Mouse (Mus musculus) ES-Bruce4 (cell line): ENCODE measurements around the gene Nfil3.

Experiments
- CTCF ChIP-seq: IDR thresholded peaks from one replicate; pipeline ENCODE4 v1.8.1; 2011; ENCODE audit warnings: low read depth, low read length
- EP300 ChIP-seq: IDR thresholded peaks from 2 replicates; pipeline ENCODE4 v1.6.1; 2011; ENCODE audit warnings: low read depth, low read length; ENCODE audit not compliant: insufficient read depth
- POLR2A ChIP-seq: IDR thresholded peaks from one replicate; pipeline ENCODE4 v1.8.1; 2011; ENCODE audit warnings: low read length; ENCODE audit not compliant: insufficient read depth

DNA sequence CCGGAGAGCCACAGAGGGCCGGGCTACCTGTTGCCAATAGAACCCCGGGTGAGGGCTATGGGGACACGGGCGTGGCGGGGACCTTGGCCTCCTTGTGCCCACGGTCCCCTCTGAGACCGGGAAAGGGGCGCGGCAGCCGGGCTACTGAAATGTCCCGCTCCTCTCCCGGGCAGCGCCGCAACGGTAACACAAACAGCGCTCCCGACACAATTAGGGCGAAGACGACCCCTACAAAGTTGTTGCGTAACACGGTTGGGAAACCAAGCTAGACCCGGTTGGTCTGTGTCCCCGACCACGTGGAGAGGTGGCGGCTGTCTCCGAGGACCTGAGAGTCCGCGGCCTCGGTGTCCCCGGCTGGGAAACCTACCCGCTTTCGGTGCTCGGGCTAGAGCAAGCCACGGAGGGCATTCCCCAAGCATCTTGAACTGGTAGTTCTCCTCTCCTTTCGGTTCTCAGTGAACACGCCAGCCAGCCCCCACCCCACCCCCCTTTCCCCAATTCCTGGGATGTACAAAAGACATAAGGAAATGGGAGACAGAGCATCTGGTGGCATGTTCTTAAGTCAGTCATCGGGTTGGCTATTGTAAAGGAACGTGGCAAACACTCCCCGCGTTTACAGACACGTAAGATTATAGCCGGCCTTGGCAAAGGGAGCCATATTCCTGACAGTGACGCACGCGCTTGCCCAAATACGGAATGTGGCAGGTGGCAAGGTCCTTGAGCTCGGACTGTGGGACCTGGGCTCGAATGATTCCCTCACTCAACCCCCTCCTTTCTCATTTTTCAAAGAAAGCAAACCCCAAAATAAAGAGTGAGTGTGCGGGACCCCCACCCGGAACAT is 788 bp upstream of the Nfil3 start:
- TF ChIP-seq CTCF (no peak), EP300 (no peak), POLR2A (no peak)
